Mouse (Mus musculus): ENCODE results near the gene Sec22c. TPM values are rescaled to one million over a fixed set of nuclear protein-coding genes. Genes with fewer than 3 reads are reported as not detected.

Gene Sec22c
- polyA plus RNA-seq, 1 experiment, result 9.9 TPM

- 56% methylated on average over 15 of the region's 15 CpGs for WGBS
- Histone ChIP-seq H3K4me1 (ENCODE audit: control insufficient read depth, insufficient read depth, low read length) (peaks cover 9% of the 10 kb centered on the region), H3K4me3 (replicated peaks; ENCODE audit: extremely low read depth, low read depth, low read length) (peak overlapping the region; percentile 82)
- no peak for TF ChIP-seq CTCF (IDR thresholded peaks at IDR 0.05; ENCODE audit: insufficient read depth, low read length)
- no peak for TF ChIP-seq POLR2A (IDR thresholded peaks at IDR 0.05; ENCODE audit: borderline replicate concordance, extremely low read depth, low read depth, low read length)
- peak; percentile 29 for DNase-seq
These were observed 12.9 kb upstream of the Sec22c start for GRCm38 (mm10) chr9:121718070-121718705.

DNA sequence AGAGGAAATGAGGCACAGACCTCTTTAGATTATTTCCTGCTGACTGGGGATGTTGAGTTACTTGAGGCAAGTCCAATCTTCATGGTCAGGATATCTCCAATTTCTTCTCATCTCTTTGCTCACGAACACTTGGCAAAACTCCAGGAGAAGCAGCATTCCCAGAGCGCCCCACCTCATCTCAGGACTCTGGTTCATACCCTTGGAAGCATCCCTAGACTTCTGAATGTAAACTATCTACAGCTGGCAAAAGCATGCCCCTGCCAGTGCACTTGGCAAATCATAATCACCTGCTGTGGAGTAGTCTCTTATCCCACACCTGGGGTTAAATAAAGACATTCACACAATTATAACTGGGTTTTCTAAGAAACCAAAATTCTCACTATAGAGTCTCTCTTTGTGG, 11.8 kb upstream of the Sec22c start:
- Histone ChIP-seq H3K4me3 (replicated peaks; ENCODE audit: extremely low read depth, low read depth, low read length) (no peak overlapping the region), H3K4me1 (ENCODE audit: control insufficient read depth, insufficient read depth, low read length) (peaks cover 9% of the 10 kb centered on the region)
- DNase-seq, result no peak
- no peak for TF ChIP-seq POLR2A (IDR thresholded peaks at IDR 0.05; ENCODE audit: borderline replicate concordance, extremely low read depth, low read depth, low read length)
- 68% methylated on average over 2 of the region's 2 CpGs for WGBS

- H3K4me3 ChIP-seq (replicated peaks; ENCODE audit: extremely low read depth, low read depth, low read length), result peak overlapping the region; percentile 75
- peaks cover 2% of the 10 kb centered on the region; the same call in 1 of the 2 replicates for H3K4me1 ChIP-seq (ENCODE audit: control insufficient read depth, insufficient read depth, low read length)
- WGBS, result under 1% methylated on average over 18 of the region's 18 CpGs
- TF ChIP-seq POLR2A (IDR thresholded peaks at IDR 0.05; ENCODE audit: borderline replicate concordance, extremely low read depth, low read depth, low read length), result no peak
- no peak for TF ChIP-seq CTCF (IDR thresholded peaks at IDR 0.05; ENCODE audit: insufficient read depth, low read length)
- DNase-seq, result no peak
These were observed 5.3 kb upstream of the Sec22c start for GRCm38 (mm10) chr9:121710584-121710975.

DNA sequence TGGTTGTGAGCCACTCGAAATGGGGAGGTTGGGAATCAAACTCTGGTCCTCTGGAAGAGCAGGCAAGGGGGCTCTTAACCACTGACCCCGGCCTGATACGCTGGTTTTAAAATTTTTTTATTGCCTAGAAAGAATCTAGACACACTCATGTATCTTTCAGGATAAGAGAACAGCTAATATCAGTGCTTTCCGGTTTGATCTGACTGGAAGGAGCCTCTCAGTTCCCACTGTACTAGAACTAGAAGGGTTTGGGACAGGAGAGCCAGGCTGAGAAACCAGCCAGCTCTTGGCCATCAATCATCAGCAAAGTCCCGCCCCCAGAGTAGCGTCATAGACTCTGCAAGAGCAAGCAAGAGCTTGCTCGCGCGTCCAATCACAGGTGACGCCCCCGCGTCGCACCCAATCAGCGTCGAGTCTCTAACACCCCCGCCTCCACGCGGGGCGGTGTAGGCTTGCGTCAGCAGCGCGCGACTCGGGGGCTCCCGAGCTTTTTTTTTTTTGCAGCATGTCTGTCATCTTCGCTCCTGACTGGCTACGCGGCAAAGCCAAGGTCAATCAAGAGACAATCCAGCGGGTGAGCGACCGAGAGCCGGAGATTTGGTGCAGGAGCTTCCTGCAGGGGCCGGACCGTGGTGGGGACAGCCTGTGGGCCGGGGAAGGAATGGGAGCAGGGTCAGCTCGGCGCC, 4.8 kb upstream of the Sec22c start, which contains the start of gene Ss18l2:
Ss18l2 (plus strand) TSS at position 432 of the 686 bp plus-strand sequence.
- peak within 1 kb of the TSS; percentile 75 for H3K4me3 ChIP-seq (replicated peaks; ENCODE audit: extremely low read depth, low read depth, low read length)
- 5% methylated on average over 37 of the region's 37 CpGs for WGBS
- peaks cover 5% of the 10 kb centered on the region; the same call in 1 of the 2 replicates for H3K4me1 ChIP-seq (ENCODE audit: control insufficient read depth, insufficient read depth, low read length)
- DNase-seq, result peak; percentile 98
- TF ChIP-seq CTCF (IDR thresholded peaks at IDR 0.05; ENCODE audit: insufficient read depth, low read length) (no peak), POLR2A (IDR thresholded peaks at IDR 0.05; ENCODE audit: borderline replicate concordance, extremely low read depth, low read depth, low read length) (peak; percentile 22; the same call in 1 of the 2 replicates)

DNA sequence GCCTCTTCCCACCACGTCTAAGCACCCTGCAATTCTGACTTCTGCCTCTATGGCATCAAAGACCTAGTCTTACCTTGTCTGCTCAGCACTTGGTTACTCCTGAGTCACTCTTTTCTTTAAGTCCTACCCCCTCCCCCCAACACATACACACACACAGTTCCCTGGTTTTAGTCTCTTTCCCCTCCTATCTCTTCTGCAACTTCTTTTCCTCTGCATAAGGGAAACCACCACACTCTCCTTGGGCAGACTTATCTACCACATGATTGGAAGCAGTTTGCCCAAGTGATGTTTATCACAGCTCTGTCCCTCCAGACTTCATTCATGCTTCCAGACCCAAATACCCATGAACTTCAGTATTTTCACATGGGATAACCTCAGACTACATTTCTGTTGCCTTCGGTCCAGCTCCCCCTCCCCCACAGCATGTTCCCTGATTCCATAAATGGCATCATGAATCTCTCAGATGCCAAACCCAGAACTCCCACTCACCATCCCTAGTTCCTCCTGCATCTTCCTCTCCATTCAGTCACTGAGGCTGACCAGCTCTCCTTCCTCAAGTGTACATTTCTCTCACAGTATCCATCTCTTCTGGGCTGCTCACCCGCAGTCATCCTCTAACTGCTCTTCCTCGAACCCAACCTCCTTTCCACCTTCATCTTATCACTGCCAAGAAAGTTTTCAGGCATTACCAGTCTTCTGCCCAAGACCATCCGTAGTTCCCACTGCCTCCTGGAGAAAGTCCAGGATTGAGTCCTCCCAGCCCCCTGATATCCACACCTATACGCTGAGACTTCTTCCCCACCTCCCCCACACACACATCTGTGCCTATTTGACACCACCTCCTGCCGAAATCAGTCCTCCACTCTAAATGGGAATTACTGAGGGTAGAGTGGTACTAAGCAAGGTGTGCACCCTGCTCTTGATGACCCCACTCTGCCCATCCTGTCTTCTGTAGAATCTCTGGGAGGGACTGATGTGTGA, 3.5 kb upstream of the Sec22c start:
- WGBS, result 64% methylated on average over 7 of the region's 7 CpGs
- no peak for DNase-seq
- Histone ChIP-seq H3K4me3 (replicated peaks; ENCODE audit: extremely low read depth, low read depth, low read length) (no peak overlapping the region), H3K4me1 (ENCODE audit: control insufficient read depth, insufficient read depth, low read length) (peaks cover 10% of the 10 kb centered on the region)
- no peak for TF ChIP-seq CTCF (IDR thresholded peaks at IDR 0.05; ENCODE audit: insufficient read depth, low read length)
- TF ChIP-seq POLR2A (IDR thresholded peaks at IDR 0.05; ENCODE audit: borderline replicate concordance, extremely low read depth, low read depth, low read length), result no peak

GRCm38 (mm10) chr9:121707801-121708200, 2.5 kb upstream of the Sec22c start:
- WGBS, result 50% methylated on average over 6 of the region's 6 CpGs
- H3K4me3 ChIP-seq (replicated peaks; ENCODE audit: extremely low read depth, low read depth, low read length), result no peak overlapping the region
- no peak for TF ChIP-seq CTCF (IDR thresholded peaks at IDR 0.05; ENCODE audit: insufficient read depth, low read length)
- TF ChIP-seq POLR2A (IDR thresholded peaks at IDR 0.05; ENCODE audit: borderline replicate concordance, extremely low read depth, low read depth, low read length), result no peak
- H3K4me1 ChIP-seq (ENCODE audit: control insufficient read depth, insufficient read depth, low read length), result peaks cover 10% of the 10 kb centered on the region
- no peak for DNase-seq

DNA sequence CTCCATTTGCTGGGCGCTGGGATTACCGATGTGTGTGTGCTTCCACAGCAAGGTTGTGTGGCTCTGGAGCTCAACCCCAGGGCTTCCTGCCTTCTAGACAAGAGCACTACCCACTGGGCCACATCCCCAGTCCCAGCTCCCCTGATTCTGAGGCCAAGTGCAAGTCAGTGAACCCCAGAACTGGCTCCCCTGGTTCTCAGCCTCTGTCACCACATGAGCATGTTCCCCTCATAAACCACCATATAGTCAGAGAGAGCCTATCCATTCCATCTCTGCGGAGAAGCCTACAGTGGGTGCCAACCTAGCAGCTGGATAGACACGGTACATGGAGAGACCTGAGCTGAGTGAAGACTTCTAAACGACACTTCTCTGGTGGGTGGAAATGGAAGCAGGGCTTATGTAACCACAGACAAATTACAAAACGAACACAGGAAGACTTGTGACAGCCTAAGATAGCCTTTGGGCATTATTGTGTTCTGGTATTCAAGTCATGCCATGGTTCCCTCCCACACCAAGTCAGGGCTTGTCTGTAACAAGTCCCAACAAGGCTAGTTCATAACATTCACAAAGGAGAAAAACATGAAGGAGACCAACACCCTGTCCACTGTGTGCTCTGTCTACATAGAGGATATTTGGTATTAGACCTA, 862 bp upstream of the Sec22c start:
- TF ChIP-seq POLR2A (IDR thresholded peaks at IDR 0.05; ENCODE audit: borderline replicate concordance, extremely low read depth, low read depth, low read length) (no peak), CTCF (IDR thresholded peaks at IDR 0.05; ENCODE audit: insufficient read depth, low read length) (no peak)
- DNase-seq, result no peak
- H3K4me3 ChIP-seq (replicated peaks; ENCODE audit: extremely low read depth, low read depth, low read length), result no peak overlapping the region
- peaks cover 10% of the 10 kb centered on the region for H3K4me1 ChIP-seq (ENCODE audit: control insufficient read depth, insufficient read depth, low read length)
- WGBS, result 72% methylated on average over 6 of the region's 6 CpGs

- H3K4me3 ChIP-seq (replicated peaks; ENCODE audit: extremely low read depth, low read depth, low read length), result peak overlapping the region; percentile 76
- no peak for TF ChIP-seq CTCF (IDR thresholded peaks at IDR 0.05; ENCODE audit: insufficient read depth, low read length)
- no peak for TF ChIP-seq POLR2A (IDR thresholded peaks at IDR 0.05; ENCODE audit: borderline replicate concordance, extremely low read depth, low read depth, low read length)
- 33% methylated on average over 11 of the region's 11 CpGs for WGBS
These were observed 1.0 kb downstream of the Sec22c start for GRCm38 (mm10) chr9:121704261-121704645.

More at GRCm38 (mm10) chr9:121704261-121704645, 1.0 kb downstream of the Sec22c start:
- H3K4me1 ChIP-seq (ENCODE audit: control insufficient read depth, insufficient read depth, low read length), result peaks cover 8% of the 10 kb centered on the region
- no peak for DNase-seq
